Mouse (Mus musculus): ENCODE results near the gene Atf6.

- TF ChIP-seq CTCF (IDR thresholded peaks at IDR 0.05; ENCODE audit: control insufficient read depth, insufficient read depth, insufficient read length) (no peak), USF1 (IDR thresholded peaks at IDR 0.05; ENCODE audit: low read depth) (no peak), MYOG (IDR thresholded peaks at IDR 0.05; ENCODE audit: control insufficient read depth, extremely low read depth, insufficient read length) (no peak), FOSL1 (IDR thresholded peaks at IDR 0.05; ENCODE audit: insufficient read depth, low read length, poor library complexity, severe bottlenecking) (no peak)
These were observed 139.0 kb downstream of the Atf6 start for GRCm38 (mm10) chr1:170728524-170728923.

Measured in C2C12 (cell line).